Mouse (Mus musculus) embryonic fibroblast, embryonic 13.5 days (primary cell): ENCODE measurements around the gene Tsacc.

ENCODE experiments used
- CTCF ChIP-seq: IDR thresholded peaks from 2 replicates; pipeline ENCODE4 v1.5.1; 2011; ENCODE audit warnings: mild to moderate bottlenecking, control low read depth, low read length, moderate library complexity, borderline replicate concordance; ENCODE audit not compliant: insufficient read depth
- POLR2A ChIP-seq: IDR thresholded peaks from 2 replicates; pipeline ENCODE4 v1.6.1; 2011; ENCODE audit warnings: low read depth, mild to moderate bottlenecking, control low read depth, low read length, moderate library complexity

DNA sequence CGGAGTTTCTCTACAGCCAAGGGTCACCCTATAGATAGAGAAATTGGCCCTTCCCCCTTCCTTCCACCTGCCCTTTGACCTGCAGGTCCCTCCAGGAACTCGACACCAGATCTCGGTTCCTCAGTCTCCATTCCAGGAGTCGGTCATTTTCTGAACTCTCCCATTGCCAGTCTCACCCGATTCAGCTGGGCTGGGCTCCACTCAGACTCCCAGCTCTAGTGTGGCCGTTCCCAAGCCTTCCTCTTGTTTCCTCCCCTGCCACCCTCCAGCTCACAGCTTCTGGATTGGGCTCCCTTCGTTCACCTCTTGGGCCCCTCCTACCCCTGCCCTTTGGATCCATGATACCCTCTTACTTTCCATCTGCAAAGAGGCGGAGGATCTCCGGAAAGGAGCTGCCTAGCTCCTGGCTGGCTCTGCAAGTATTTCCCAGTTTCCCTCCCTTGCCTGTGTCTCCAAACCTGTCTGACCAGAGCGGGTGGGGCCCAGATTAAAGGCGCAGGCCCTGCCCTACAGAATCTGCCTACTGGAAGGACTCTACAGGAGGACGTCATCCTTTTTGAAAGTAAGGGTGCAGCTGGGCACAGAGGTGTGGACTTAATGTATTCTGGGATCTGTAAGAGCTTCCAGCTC, 37.3 kb upstream of the Tsacc start:
- TF ChIP-seq CTCF (no peak), POLR2A (no peak)
